Mouse (Mus musculus): ENCODE measurements around the gene Mboat7. TPM values are rescaled to one million over a fixed set of nuclear protein-coding genes. Genes with fewer than 3 reads are reported as not detected.

Gene Mboat7
- polyA plus RNA-seq, 1 experiment: 29.9 TPM

DNA sequence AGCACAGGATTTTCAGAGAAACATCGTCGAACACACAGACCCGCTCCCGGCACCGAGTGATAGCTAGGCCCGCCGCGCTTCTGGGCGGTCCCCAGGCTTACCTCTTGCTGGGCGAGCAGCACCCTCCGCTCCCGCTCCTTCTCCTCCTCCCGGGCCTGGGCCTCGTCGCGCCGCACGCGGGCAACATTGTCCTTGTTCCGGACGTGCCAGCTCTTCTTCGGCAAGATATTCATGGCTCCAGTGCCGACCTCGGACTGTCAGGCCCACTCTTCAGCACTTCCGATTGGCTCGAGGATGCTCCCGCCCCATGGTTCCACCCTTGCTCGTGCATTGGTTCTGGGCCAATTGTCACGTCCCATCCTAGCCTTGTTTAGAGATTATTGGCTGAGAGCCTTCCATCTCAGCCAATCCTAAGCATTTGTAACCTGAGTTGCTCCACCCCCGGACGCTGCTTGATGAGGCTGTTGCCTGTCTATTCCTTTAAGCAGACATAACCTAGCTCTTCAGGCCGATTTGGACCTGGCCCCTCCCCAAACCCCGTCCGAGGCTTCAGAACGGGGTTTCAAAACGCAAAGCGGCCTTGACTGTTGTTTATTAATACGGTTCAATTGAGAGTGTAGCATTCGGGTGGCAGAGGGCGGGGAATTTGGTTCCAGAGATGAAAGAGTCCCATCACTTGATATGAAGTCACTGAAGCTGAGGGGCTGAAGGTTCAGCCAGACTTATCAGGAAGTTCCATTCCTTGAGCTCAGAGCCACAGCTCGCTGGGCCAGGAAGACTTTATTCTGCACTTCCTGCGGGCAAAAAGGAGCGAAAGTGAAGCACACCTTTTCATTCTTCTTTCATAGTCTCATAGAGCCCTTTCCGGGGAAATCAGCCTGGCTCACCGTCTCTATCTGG lies 27.9 kb downstream of the Mboat7 start, which contains the start of gene Leng1:
Leng1 (minus strand) TSS at position 626 of the 900 bp plus-strand sequence.
- peaks cover 13% of the 10 kb centered on the region for H3K79me2 ChIP-seq (ENCODE audit: control insufficient read depth, insufficient read depth)
- TF ChIP-seq E2F4 (IDR thresholded peaks at IDR 0.05; ENCODE audit: insufficient read depth): no peak
- peak; percentile 50 for TF ChIP-seq SRF (IDR thresholded peaks at IDR 0.05; ENCODE audit: control insufficient read depth, insufficient read length, low read depth)
- TF ChIP-seq POLR2A (IDR thresholded peaks at IDR 0.05; ENCODE audit: insufficient read length, low read depth): peak; percentile 95
- peak; percentile 97 for TF ChIP-seq POLR2AphosphoS2 (IDR thresholded peaks at IDR 0.05; ENCODE audit: insufficient read length, low read depth)

DNA sequence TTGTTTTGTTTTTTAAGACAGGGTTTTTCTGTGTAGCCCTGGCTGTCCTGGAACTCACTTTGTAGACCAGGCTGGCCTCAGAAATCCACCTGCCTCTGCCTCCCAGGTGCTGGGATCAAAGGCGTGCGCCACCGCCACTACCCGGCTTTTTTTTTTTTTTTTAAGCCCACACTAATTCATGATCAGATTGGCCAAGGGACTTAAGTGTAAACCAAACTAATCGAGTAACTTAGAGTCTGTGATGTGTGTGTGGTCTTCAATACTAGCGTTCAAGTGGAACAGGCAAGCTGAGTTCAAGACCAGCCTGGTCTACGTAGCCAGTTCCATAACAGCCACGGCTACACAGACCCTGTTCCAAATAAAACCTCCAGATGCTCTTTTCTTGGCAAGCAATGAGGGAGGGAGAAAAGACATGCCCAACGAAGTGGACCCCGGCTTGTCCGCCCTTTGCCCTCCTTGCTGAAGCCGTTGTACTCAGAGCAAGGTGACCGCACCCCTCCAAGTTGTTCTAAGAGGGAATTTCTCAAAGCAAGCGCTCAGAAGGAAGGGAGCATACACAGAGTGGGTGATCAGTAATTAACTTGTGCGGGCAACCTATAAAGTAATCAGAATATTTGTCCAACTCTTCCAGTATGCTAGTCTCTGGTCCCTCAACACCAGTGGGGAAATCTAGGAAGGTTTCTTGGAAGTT lies 28.7 kb downstream of the Mboat7 start:
- TF ChIP-seq MYOD1 (IDR thresholded peaks at IDR 0.05; ENCODE audit: control insufficient read depth in 1 of 3, insufficient read length in 2 of 3, low read depth in 2 of 3) (no peak), POLR2AphosphoS2 (IDR thresholded peaks at IDR 0.05; ENCODE audit: insufficient read length, low read depth) (no peak), MYOG (IDR thresholded peaks at IDR 0.05; ENCODE audit: control insufficient read depth in 1 of 3, insufficient read depth in 1 of 3, insufficient read length in 2 of 3, low read depth in 2 of 3) (no peak), POLR2A (IDR thresholded peaks at IDR 0.05; ENCODE audit: insufficient read length, low read depth) (no peak), CEBPB (IDR thresholded peaks at IDR 0.05; ENCODE audit: insufficient read depth, poor library complexity, severe bottlenecking) (no peak), TCF12 (IDR thresholded peaks at IDR 0.05; ENCODE audit: insufficient read depth, poor library complexity, severe bottlenecking) (no peak), REST (IDR thresholded peaks at IDR 0.05; ENCODE audit: insufficient read depth, insufficient read length) (no peak), TCF3 (IDR thresholded peaks at IDR 0.05; ENCODE audit: insufficient read length, low read depth) (no peak), SRF (IDR thresholded peaks at IDR 0.05; ENCODE audit: control insufficient read depth, insufficient read length, low read depth) (no peak), E2F4 (IDR thresholded peaks at IDR 0.05; ENCODE audit: insufficient read depth) (no peak), MAX (IDR thresholded peaks at IDR 0.05; ENCODE audit: low read depth) (no peak), USF1 (IDR thresholded peaks at IDR 0.05; ENCODE audit: low read depth) (no peak)
- Histone ChIP-seq H3ac (ENCODE audit: control insufficient read depth, insufficient read length) (peak overlapping the region; percentile 3), H3K79me2 (ENCODE audit: control insufficient read depth, insufficient read depth) (peaks cover 13% of the 10 kb centered on the region), H3K4me2 (ENCODE audit: low read depth) (peak overlapping the region; percentile 90), H3K27me3 (ENCODE audit: control insufficient read depth, insufficient read depth, insufficient read length) (no peaks in the 10 kb centered on the region), H3K4me3 (peak overlapping the region; percentile 45), H3K36me3 (ENCODE audit: control insufficient read depth, insufficient read depth) (peaks cover 15% of the 10 kb centered on the region)

More for the DNA sequence above, 27.9 kb downstream of the Mboat7 start, which contains the start of gene Leng1:
- H3K4me3 ChIP-seq: peak within 1 kb of the TSS; percentile 45
- H3K27me3 ChIP-seq (ENCODE audit: control insufficient read depth, insufficient read depth, insufficient read length): no peaks in the 10 kb centered on the region
- H3K36me3 ChIP-seq (ENCODE audit: control insufficient read depth, insufficient read depth): peaks cover 15% of the 10 kb centered on the region
- H3ac ChIP-seq (ENCODE audit: control insufficient read depth, insufficient read length): peak within 1 kb of the TSS; percentile 3
- peak within 1 kb of the TSS; percentile 90 for H3K4me2 ChIP-seq (ENCODE audit: low read depth)

DNA sequence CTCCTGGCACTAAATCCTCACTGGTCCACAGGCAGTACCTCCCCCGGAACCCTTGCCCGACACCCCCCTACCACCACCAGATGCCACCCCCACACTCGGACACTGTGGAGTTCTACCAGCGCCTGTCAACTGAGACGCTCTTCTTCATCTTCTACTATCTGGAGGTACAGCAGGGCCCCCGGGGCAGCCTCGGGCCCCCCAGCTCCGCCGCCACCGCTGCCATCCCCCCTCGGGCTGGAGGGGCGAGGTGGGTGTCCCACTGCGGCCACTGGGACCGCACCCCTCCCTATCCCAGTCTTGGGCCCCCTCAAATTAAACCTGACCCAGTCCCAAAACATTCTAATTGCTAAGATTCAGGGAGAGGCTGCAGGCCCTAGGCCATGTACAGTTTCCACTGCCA lies 34.7 kb downstream of the Mboat7 start:
- Histone ChIP-seq H3K4me2 (ENCODE audit: low read depth) (no peak overlapping the region), H3K27me3 (ENCODE audit: control insufficient read depth, insufficient read depth, insufficient read length) (no peaks in the 10 kb centered on the region), H3K36me3 (ENCODE audit: control insufficient read depth, insufficient read depth) (peaks cover 15% of the 10 kb centered on the region), H3K4me3 (no peak overlapping the region), H3ac (ENCODE audit: control insufficient read depth, insufficient read length) (no peak overlapping the region), H3K79me2 (ENCODE audit: control insufficient read depth, insufficient read depth) (no peaks in the 10 kb centered on the region)
- TF ChIP-seq USF1 (IDR thresholded peaks at IDR 0.05; ENCODE audit: low read depth): no peak
- TF ChIP-seq MYOG (IDR thresholded peaks at IDR 0.05; ENCODE audit: control insufficient read depth in 1 of 3, insufficient read depth in 1 of 3, insufficient read length in 2 of 3, low read depth in 2 of 3): no peak
- no peak for TF ChIP-seq TCF3 (IDR thresholded peaks at IDR 0.05; ENCODE audit: insufficient read length, low read depth)

DNA sequence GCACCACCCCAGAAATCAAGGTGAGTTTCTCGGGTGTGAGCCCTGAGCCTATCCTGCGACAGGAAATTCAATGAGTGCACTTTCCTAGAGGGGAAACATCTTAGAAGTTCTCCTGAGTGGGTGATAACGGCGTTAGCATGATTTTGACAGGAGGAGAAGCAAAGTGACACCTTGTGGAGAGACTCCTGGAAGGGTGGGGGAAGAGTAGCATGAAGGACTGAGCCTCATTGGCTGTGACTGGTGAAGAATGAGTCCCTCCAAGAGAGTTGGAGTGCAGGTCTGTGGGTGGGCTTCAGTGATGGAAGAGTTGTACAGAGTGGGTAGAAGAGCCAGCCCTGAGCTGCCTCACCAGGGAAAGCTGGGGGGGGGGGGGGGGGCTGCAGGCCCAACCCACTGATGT lies 36.4 kb downstream of the Mboat7 start:
- TF ChIP-seq TCF3 (IDR thresholded peaks at IDR 0.05; ENCODE audit: insufficient read length, low read depth) (no peak), MAX (IDR thresholded peaks at IDR 0.05; ENCODE audit: low read depth) (no peak), USF1 (IDR thresholded peaks at IDR 0.05; ENCODE audit: low read depth) (no peak), REST (IDR thresholded peaks at IDR 0.05; ENCODE audit: insufficient read depth, insufficient read length) (no peak), POLR2A (IDR thresholded peaks at IDR 0.05; ENCODE audit: insufficient read length, low read depth) (no peak), E2F4 (IDR thresholded peaks at IDR 0.05; ENCODE audit: insufficient read depth) (no peak), TCF12 (IDR thresholded peaks at IDR 0.05; ENCODE audit: insufficient read depth, poor library complexity, severe bottlenecking) (no peak), MYOG (IDR thresholded peaks at IDR 0.05; ENCODE audit: control insufficient read depth in 1 of 3, insufficient read depth in 1 of 3, insufficient read length in 2 of 3, low read depth in 2 of 3) (no peak), SRF (IDR thresholded peaks at IDR 0.05; ENCODE audit: control insufficient read depth, insufficient read length, low read depth) (no peak), CEBPB (IDR thresholded peaks at IDR 0.05; ENCODE audit: insufficient read depth, poor library complexity, severe bottlenecking) (no peak), POLR2AphosphoS2 (IDR thresholded peaks at IDR 0.05; ENCODE audit: insufficient read length, low read depth) (no peak), MYOD1 (IDR thresholded peaks at IDR 0.05; ENCODE audit: control insufficient read depth in 1 of 3, insufficient read length in 2 of 3, low read depth in 2 of 3) (no peak)
- H3K36me3 ChIP-seq (ENCODE audit: control insufficient read depth, insufficient read depth): peaks cover 19% of the 10 kb centered on the region
- H3K79me2 ChIP-seq (ENCODE audit: control insufficient read depth, insufficient read depth): peaks cover 4% of the 10 kb centered on the region
- no peaks in the 10 kb centered on the region for H3K27me3 ChIP-seq (ENCODE audit: control insufficient read depth, insufficient read depth, insufficient read length)
- no peak overlapping the region for H3K4me2 ChIP-seq (ENCODE audit: low read depth)
- H3ac ChIP-seq (ENCODE audit: control insufficient read depth, insufficient read length): no peak overlapping the region
- no peak overlapping the region for H3K4me3 ChIP-seq
